Mouse (Mus musculus): ENCODE data around the gene Ctso.

GRCm38 (mm10) chr3:81995988-81996387 is 63.6 kb downstream of the Ctso start:
- no peak for TF ChIP-seq POLR2A (IDR thresholded peaks at IDR 0.05; ENCODE audit: borderline replicate concordance, low read depth, low read length)
- no peak for TF ChIP-seq CTCF (IDR thresholded peaks at IDR 0.05; ENCODE audit: low read depth, low read length)

Measured in bone marrow macrophage, adult 2 months (primary cell).